Mouse (Mus musculus): ENCODE results near the gene Rmnd5a. TPM values are rescaled to one million over a fixed set of nuclear protein-coding genes. Genes with fewer than 3 reads are reported as not detected.

Rmnd5a gene
- polyA plus RNA-seq, 1 experiment from 2014 or later: 12.2 TPM

DNA sequence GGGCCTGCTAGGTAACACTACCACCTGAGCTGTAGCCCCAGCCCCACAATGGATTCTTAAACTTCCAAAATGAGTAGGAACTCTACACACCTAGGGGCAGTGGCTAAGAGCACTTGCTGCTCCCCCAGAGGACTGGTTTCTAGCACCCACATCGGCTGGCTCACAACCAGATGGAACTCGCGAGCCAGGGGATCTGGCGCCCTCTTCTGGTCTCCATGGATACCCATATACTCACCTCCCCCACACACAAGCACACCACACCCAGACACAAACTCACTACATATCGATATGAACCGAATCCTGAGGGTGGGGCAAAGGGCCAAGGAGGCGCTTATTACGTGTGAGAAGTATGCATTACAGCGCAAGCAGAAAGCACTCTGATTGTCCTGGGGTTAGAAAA lies 92.4 kb downstream of the Rmnd5a start:
- Histone ChIP-seq H3K27me3 (replicated peaks; ENCODE audit: control insufficient read depth, insufficient read depth, low read length) (no peaks in the 10 kb centered on the region), H3K27ac (ENCODE audit: low read depth, low read length) (no peak overlapping the region), H3K36me3 (ENCODE audit: control insufficient read depth, insufficient read depth) (no peaks in the 10 kb centered on the region), H3K9me3 (ENCODE audit: control insufficient read depth) (0 out of 2 replicates have a peak, but pooled peaks cover 3% of the 10 kb centered on the region), H3K9ac (ENCODE audit: low read depth, low read length) (no peak overlapping the region), H3K4me1 (replicated peaks; ENCODE audit: control insufficient read depth, insufficient read depth, low read length) (no peaks in the 10 kb centered on the region), H3K4me3 (ENCODE audit: low read depth, low read length) (no peak overlapping the region), H3K4me2 (replicated peaks; ENCODE audit: low read depth) (no peak overlapping the region)
- TF ChIP-seq CTCF (IDR thresholded peaks at IDR 0.05; ENCODE audit: low read depth): peak; percentile 2; the same call in 1 of the 2 replicates
- ATAC-seq: no peak
- WGBS: 94% methylated on average over 9 of the region's 9 CpGs

DNA sequence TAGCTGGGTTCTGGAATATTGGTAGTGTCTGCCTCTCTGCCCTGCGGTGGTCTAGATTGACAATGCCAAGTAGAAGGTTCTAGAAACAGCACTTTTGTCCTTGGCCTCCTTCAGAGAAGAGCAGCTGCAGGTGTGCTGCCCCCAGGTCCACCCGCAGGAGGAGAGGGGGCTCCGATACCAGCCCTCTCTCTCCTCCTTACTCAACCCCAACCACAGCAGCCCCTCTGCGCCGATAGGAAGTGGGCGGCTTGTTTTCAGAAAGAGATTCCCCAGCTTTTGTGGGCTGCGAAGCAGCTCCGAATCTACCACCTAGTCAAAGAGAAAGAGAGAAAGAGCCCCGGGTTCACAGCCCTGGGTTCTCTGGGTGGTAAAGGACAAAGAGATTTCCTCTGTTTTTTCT lies 99.3 kb downstream of the Rmnd5a start:
- WGBS: 91% methylated on average over 9 of the region's 9 CpGs
- Histone ChIP-seq H3K9me3 (ENCODE audit: control insufficient read depth) (no peaks in the 10 kb centered on the region), H3K27me3 (replicated peaks; ENCODE audit: control insufficient read depth, insufficient read depth, low read length) (no peaks in the 10 kb centered on the region), H3K27ac (ENCODE audit: low read depth, low read length) (no peak overlapping the region), H3K9ac (ENCODE audit: low read depth, low read length) (no peak overlapping the region), H3K4me2 (replicated peaks; ENCODE audit: low read depth) (no peak overlapping the region), H3K4me1 (replicated peaks; ENCODE audit: control insufficient read depth, insufficient read depth, low read length) (no peaks in the 10 kb centered on the region), H3K4me3 (ENCODE audit: low read depth, low read length) (no peak overlapping the region), H3K36me3 (ENCODE audit: control insufficient read depth, insufficient read depth) (no peaks in the 10 kb centered on the region)
- no peak for ATAC-seq
- no peak for TF ChIP-seq CTCF (IDR thresholded peaks at IDR 0.05; ENCODE audit: low read depth)

DNA sequence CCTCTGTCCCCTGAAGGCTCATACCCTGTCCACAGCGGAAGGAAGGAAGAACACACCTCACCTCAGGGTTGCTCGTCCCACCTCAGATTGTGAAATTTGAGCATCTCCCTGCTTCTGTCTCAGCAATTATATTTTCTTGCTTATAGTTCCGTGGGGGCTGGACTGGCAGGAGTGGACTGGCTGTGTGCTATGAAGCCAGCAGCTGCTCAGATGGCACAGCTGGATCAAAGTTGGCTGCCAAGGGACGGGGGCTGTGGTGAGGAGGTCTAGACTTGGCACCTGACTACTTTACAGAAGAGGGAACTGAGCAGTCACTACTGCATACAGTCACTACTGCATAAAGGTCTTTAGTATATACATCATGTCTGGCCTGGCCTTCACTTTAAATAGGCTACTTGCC lies 101.1 kb downstream of the Rmnd5a start:
- H3K9me3 ChIP-seq (ENCODE audit: control insufficient read depth): no peaks in the 10 kb centered on the region
- 82% methylated on average over 4 of the region's 4 CpGs for WGBS

DNA sequence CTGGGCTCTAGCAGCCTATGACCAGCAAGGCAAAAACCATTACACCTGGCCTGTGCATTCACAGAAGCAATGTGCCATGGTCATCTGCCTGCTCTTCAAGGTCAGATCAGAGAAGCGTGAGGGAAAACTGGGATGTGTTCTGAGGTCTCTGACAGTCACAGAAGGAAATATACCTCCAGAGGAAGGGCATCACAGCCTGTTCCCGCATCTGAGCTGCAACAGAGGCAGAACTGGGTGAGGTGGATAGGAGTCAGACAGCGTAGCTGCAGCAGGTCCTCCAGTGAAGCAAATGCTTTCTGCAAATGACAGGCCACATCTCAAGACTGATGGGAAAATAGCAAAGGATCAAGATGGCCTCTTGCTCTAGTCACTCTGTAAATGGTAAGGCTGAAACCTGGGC lies 101.5 kb downstream of the Rmnd5a start:
- Histone ChIP-seq H3K9ac (ENCODE audit: low read depth, low read length) (no peak overlapping the region), H3K4me2 (replicated peaks; ENCODE audit: low read depth) (no peak overlapping the region), H3K36me3 (ENCODE audit: control insufficient read depth, insufficient read depth) (no peaks in the 10 kb centered on the region), H3K27ac (ENCODE audit: low read depth, low read length) (no peak overlapping the region), H3K9me3 (ENCODE audit: control insufficient read depth) (no peaks in the 10 kb centered on the region), H3K27me3 (replicated peaks; ENCODE audit: control insufficient read depth, insufficient read depth, low read length) (no peaks in the 10 kb centered on the region), H3K4me1 (replicated peaks; ENCODE audit: control insufficient read depth, insufficient read depth, low read length) (no peaks in the 10 kb centered on the region), H3K4me3 (ENCODE audit: low read depth, low read length) (no peak overlapping the region)
- ATAC-seq: no peak
- WGBS: 85% methylated on average over 3 of the region's 3 CpGs
- TF ChIP-seq CTCF (IDR thresholded peaks at IDR 0.05; ENCODE audit: low read depth): no peak

More for the DNA sequence above, 101.1 kb downstream of the Rmnd5a start:
- Histone ChIP-seq H3K36me3 (ENCODE audit: control insufficient read depth, insufficient read depth) (no peaks in the 10 kb centered on the region), H3K4me3 (ENCODE audit: low read depth, low read length) (no peak overlapping the region), H3K4me2 (replicated peaks; ENCODE audit: low read depth) (no peak overlapping the region), H3K27me3 (replicated peaks; ENCODE audit: control insufficient read depth, insufficient read depth, low read length) (no peaks in the 10 kb centered on the region), H3K4me1 (replicated peaks; ENCODE audit: control insufficient read depth, insufficient read depth, low read length) (no peaks in the 10 kb centered on the region), H3K9ac (ENCODE audit: low read depth, low read length) (no peak overlapping the region), H3K27ac (ENCODE audit: low read depth, low read length) (no peak overlapping the region)
- no peak for TF ChIP-seq CTCF (IDR thresholded peaks at IDR 0.05; ENCODE audit: low read depth)
- ATAC-seq: no peak

Other genes with a start within 250 kb of the Rmnd5a start
- gene Fabp1, start 240.8 kb downstream of the Rmnd5a start, polyA plus RNA-seq (2015; fragmentation: Nextera tagmentation; extraction: Ambion mirVana): 14,893 and 15,612 TPM in 2 replicates
- gene Krcc1, start 169.0 kb downstream of the Rmnd5a start, polyA plus RNA-seq (2015; fragmentation: Nextera tagmentation; extraction: Ambion mirVana): 109 and 111 TPM in 2 replicates
- 0.08 and 0.13 TPM in 2 replicates for gene Smyd1, start 118.4 kb downstream of the Rmnd5a start, polyA plus RNA-seq (2015; fragmentation: Nextera tagmentation; extraction: Ambion mirVana)
- gene Cd8b1, start 117.8 kb downstream of the Rmnd5a start, polyA plus RNA-seq (2015; fragmentation: Nextera tagmentation; extraction: Ambion mirVana): 0.08 and 0.16 TPM in 2 replicates
- 0.12 TPM in 1 of 2 replicates, not detected in the other for gene Cd8a, start 67.2 kb downstream of the Rmnd5a start, polyA plus RNA-seq (2015; fragmentation: Nextera tagmentation; extraction: Ambion mirVana)
- 44.2 and 45.3 TPM in 2 replicates for gene Rnf103, start 53.3 kb upstream of the Rmnd5a start, polyA plus RNA-seq (2015; fragmentation: Nextera tagmentation; extraction: Ambion mirVana)
- 109 and 111 TPM in 2 replicates for gene Chmp3, start 103.2 kb upstream of the Rmnd5a start, polyA plus RNA-seq (2015; fragmentation: Nextera tagmentation; extraction: Ambion mirVana)
- gene Kdm3a, start 192.4 kb upstream of the Rmnd5a start, polyA plus RNA-seq (2015; fragmentation: Nextera tagmentation; extraction: Ambion mirVana): 14.8 and 17.1 TPM in 2 replicates